Comparison of ENCODE assay signal across 26 mouse cellular contexts in the genomic region with DNA sequence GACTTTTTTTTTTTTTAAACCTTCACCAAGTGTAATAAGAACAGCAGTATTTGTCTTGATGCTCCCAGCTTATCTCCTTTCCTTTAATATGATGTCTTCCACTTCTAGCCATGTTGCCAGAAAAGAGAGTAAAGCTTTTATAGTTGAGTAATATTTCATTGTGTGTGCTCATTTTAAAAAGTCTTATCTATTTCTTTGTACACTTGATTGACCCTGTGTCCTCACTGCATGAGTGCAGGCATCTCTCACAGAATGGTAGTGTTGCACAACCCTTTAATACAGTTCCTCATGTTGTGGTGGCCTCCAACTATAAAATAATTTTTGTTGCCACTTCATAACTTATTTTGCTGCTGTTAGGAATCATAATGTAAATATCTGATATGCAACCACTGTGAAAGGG.
"Had no signal": no experiment of that assay in that cellular context is flagged by ENCODE, and none has a peak within 500 bp of the region (broad histone marks: within the 10 kb centered on the region; RNA-seq: fewer than 3 reads in every experiment).

No protein-coding gene starts in this region.

- H3K27me3 ChIP-seq: hindbrain, embryonic 12.5 days; kidney, embryonic 15.5 days; limb, embryonic 13.5 days; limb, embryonic 15.5 days; liver, embryonic 13.5 days; liver, embryonic 15.5 days had no signal

- H3K4me1 ChIP-seq: hindbrain, embryonic 10.5 days; hindbrain, embryonic 12.5 days; kidney, embryonic 15.5 days; limb, embryonic 13.5 days; limb, embryonic 15.5 days had no signal

- ATAC-seq: hindbrain, embryonic 16.5 days; intestine, embryonic 16.5 days had no signal

- H3K9me3 ChIP-seq: hindbrain, embryonic 10.5 days; hindbrain, embryonic 12.5 days; kidney, embryonic 15.5 days; limb, embryonic 13.5 days; limb, embryonic 15.5 days; liver, embryonic 13.5 days; liver, embryonic 15.5 days had no signal

- H3K9ac ChIP-seq: hindbrain, embryonic 12.5 days; hindbrain, embryonic 14.5 days; kidney, embryonic 15.5 days; limb, embryonic 13.5 days; limb, embryonic 15.5 days; liver, embryonic 13.5 days; liver, embryonic 15.5 days had no signal

- DNase-seq: gastrocnemius, adult 2 months; gastrocnemius, postnatal 10 days; gastrocnemius, postnatal 25 days; heart, adult 11 months; heart, adult 2 months; heart, postnatal 10 days; heart, postnatal 4 days; kidney, adult 11 months; kidney, adult 2 months; kidney, adult 9 months; kidney, postnatal 14 days; kidney, postnatal 36 days; layer of hippocampus, postnatal 36 days; left cerebral cortex, postnatal 4 days; liver, embryonic 13.5 days had no signal

- H3K4me2 ChIP-seq: heart, embryonic 11.5 days; hindbrain, embryonic 12.5 days; hindbrain, embryonic 14.5 days; kidney, embryonic 15.5 days; limb, embryonic 13.5 days; limb, embryonic 15.5 days; liver, embryonic 13.5 days; liver, embryonic 15.5 days had no signal

- H3K27ac ChIP-seq: gastrocnemius, adult 2 months; heart, adult 2 months; hindbrain, embryonic 10.5 days; hindbrain, embryonic 12.5 days; hindbrain, embryonic 14.5 days; kidney, embryonic 15.5 days; kidney, postnatal 0 days; limb, embryonic 13.5 days; limb, embryonic 15.5 days; liver, embryonic 13.5 days; liver, embryonic 15.5 days had no signal

- H3K4me3 ChIP-seq: gastrocnemius, adult 2 months; heart, adult 2 months; hindbrain, embryonic 10.5 days; hindbrain, embryonic 12.5 days; kidney, embryonic 15.5 days; limb, embryonic 13.5 days; limb, embryonic 15.5 days; liver, embryonic 13.5 days; liver, embryonic 15.5 days had no signal
